In genomic region chr1:176212922-176213644, GRCm38 (mm10) we compare ENCODE assay signal across 10 mouse cellular contexts.
DNase-seq lines count a peak whose midpoint lies in the region; ATAC-seq and TF ChIP-seq lines count a peak whose summit lies in the region.
"Had no signal": no experiment of that assay in that cellular context is flagged by ENCODE, and none has a peak within 500 bp of the region (broad histone marks: within the 10 kb centered on the region; RNA-seq: fewer than 3 reads in every experiment).

No protein-coding gene starts in this region.

- no peaks in the 10 kb centered on the region for H3K27me3 ChIP-seq in lung, embryonic 14.5 days (ENCODE audit: insufficient read depth, low read length)
- H3K27me3 ChIP-seq in hindbrain, postnatal 0 days (ENCODE audit: insufficient read depth, low read length): no peaks in the 10 kb centered on the region

- peaks cover 6% of the 10 kb centered on the region; the same call in 1 of the 2 replicates for H3K4me1 ChIP-seq in lung, embryonic 14.5 days (ENCODE audit: insufficient read depth)
- no peaks in the 10 kb centered on the region for H3K4me1 ChIP-seq in hindbrain, postnatal 0 days (ENCODE audit: insufficient read depth, low read length)
- H3K4me1 ChIP-seq in olfactory bulb, adult 2 months (ENCODE audit: control insufficient read depth, insufficient read depth, low read length): peaks cover 6% of the 10 kb centered on the region

- TF ChIP-seq CTCF in gastrocnemius, adult 2 months (IDR thresholded peaks at IDR 0.05): no peak
- no peak for TF ChIP-seq CTCF in lung, embryonic 14.5 days (IDR thresholded peaks at IDR 0.05; ENCODE audit: low read depth)
- no peak for TF ChIP-seq CTCF in hindbrain, postnatal 0 days (IDR thresholded peaks at IDR 0.05; ENCODE audit: low read depth)
- no peak for TF ChIP-seq CTCF in olfactory bulb, adult 2 months (IDR thresholded peaks at IDR 0.05; ENCODE audit: insufficient read depth, low read depth, low read length)

- WGBS in lung, embryonic 14.5 days: 44% methylated on average over 9 of the region's 9 CpGs
- WGBS in hindbrain, postnatal 0 days: 46% methylated on average over 9 of the region's 9 CpGs
- WGBS in olfactory bulb, adult 2 months: 69% methylated on average over 9 of the region's 9 CpGs

- intact Hi-C loops in gastrocnemius, adult 2 months (cut with DNase I): no loop called here

- H3K4me3 ChIP-seq in gastrocnemius, adult 2 months: peak overlapping the region; percentile 50
- no peak overlapping the region for H3K4me3 ChIP-seq in lung, embryonic 14.5 days (ENCODE audit: low read depth, low read length)
- H3K4me3 ChIP-seq in hindbrain, postnatal 0 days (ENCODE audit: low read length): peak overlapping the region; percentile 29
- H3K4me3 ChIP-seq in olfactory bulb, adult 2 months (ENCODE audit: insufficient read depth, low read depth, low read length): peak overlapping the region; percentile 17

- peak overlapping the region; percentile 32; the same call in 1 of the 2 replicates for H3K9ac ChIP-seq in lung, embryonic 14.5 days
- peak overlapping the region; percentile 40; the same call in 1 of the 2 replicates for H3K9ac ChIP-seq in hindbrain, postnatal 0 days (replicated peaks; ENCODE audit: low read length)

- no peaks in the 10 kb centered on the region for H3K9me3 ChIP-seq in lung, embryonic 14.5 days (ENCODE audit: low read depth, low read length)
- H3K9me3 ChIP-seq in hindbrain, postnatal 0 days (ENCODE audit: low read length): no peaks in the 10 kb centered on the region

- H3K27ac ChIP-seq in gastrocnemius, adult 2 months: peak overlapping the region; percentile 48; the same call in 1 of the 2 replicates
- no peak overlapping the region for H3K27ac ChIP-seq in lung, embryonic 14.5 days (ENCODE audit: low read depth)
- peak overlapping the region; percentile 58 for H3K27ac ChIP-seq in hindbrain, postnatal 0 days
- no peak overlapping the region for H3K27ac ChIP-seq in olfactory bulb, adult 2 months (ENCODE audit: insufficient read depth, low read depth, low read length)
- H3K27ac ChIP-seq: macrophage had no signal

- H3K4me2 ChIP-seq in lung, embryonic 14.5 days: peak overlapping the region; percentile 57
- peak overlapping the region; percentile 62 for H3K4me2 ChIP-seq in hindbrain, postnatal 0 days (ENCODE audit: low read depth, low read length)

- DNase-seq in gastrocnemius, adult 2 months: no peak
- no peak for DNase-seq in gastrocnemius, postnatal 25 days
- DNase-seq in lung, embryonic 14.5 days: no peak
- DNase-seq in lung, postnatal 4 days: no peak
- no peak for DNase-seq in hindbrain, postnatal 0 days (ENCODE audit: low spot score)
- no peak for DNase-seq in right cerebral cortex, postnatal 36 days (ENCODE audit: low spot score in 2 of 2)
- DNase-seq: thymus, adult 18-20 months had no signal

- no peak for ATAC-seq in lung, embryonic 14.5 days (ENCODE audit: insufficient read depth)
- ATAC-seq in hindbrain, postnatal 0 days: peak; percentile 48; the same call in 1 of the 2 replicates
- no peak for ATAC-seq in erythroid progenitor cell, adult 5-6 weeks (replicated peaks; ENCODE audit: low FRiP score, poor library complexity, severe bottlenecking)

- H3K36me3 ChIP-seq in lung, embryonic 14.5 days (ENCODE audit: insufficient read depth): no peaks in the 10 kb centered on the region
- H3K36me3 ChIP-seq in hindbrain, postnatal 0 days (ENCODE audit: insufficient read depth, low read length): no peaks in the 10 kb centered on the region

- TF ChIP-seq POLR2A in olfactory bulb, adult 2 months (IDR thresholded peaks at IDR 0.05; ENCODE audit: insufficient read depth, low read depth, low read length): no peak

Comparison
In these comparisons a context has a peak if more than half of its experiments do, and no peak if none do; other contexts are left out.
1. H3K27ac ChIP-seq: peak in gastrocnemius, adult 2 months (single experiment) and hindbrain, postnatal 0 days (single experiment); none in lung, embryonic 14.5 days (single experiment) and olfactory bulb, adult 2 months (single experiment).